Comparison of ENCODE assay signal across 13 mouse cellular contexts in genomic region chr5:74336780-74337179, GRCm38 (mm10).
DNase-seq lines count a peak whose midpoint lies in the region; ATAC-seq and TF ChIP-seq lines count a peak whose summit lies in the region.
"Had no signal": no experiment of that assay in that cellular context is flagged by ENCODE, and none has a peak within 500 bp of the region (broad histone marks: within the 10 kb centered on the region; RNA-seq: fewer than 3 reads in every experiment).

No protein-coding gene starts in this region.

- no peak for TF ChIP-seq POLR2A in limb, embryonic 14.5 days (IDR thresholded peaks at IDR 0.05; ENCODE audit: borderline replicate concordance, extremely low read depth, insufficient read depth, insufficient read length)

- H3K4me3 ChIP-seq in limb, embryonic 14.5 days (replicated peaks; ENCODE audit: low read length) = no peak overlapping the region
- H3K4me3 ChIP-seq: myocyte had no signal

- no peaks in the 10 kb centered on the region for H3K36me3 ChIP-seq in limb, embryonic 14.5 days (ENCODE audit: control insufficient read depth, insufficient read depth, low read length)

- peak; percentile 48 for ATAC-seq in cerebellum, adult (ENCODE audit: insufficient number of reproducible peaks, low FRiP score, low TSS enrichment)
- ATAC-seq in limb, embryonic 14.5 days (ENCODE audit: low FRiP score, low read depth) = peak; percentile 25; the same call in 1 of the 2 replicates
- ATAC-seq: liver, postnatal 0 days had no signal

- peak; percentile 88 for DNase-seq in left cerebral cortex, postnatal 4 days
- no peak for DNase-seq in left cerebral cortex, postnatal 36 days (ENCODE audit: low spot score in 2 of 2)
- peak; percentile 71 for DNase-seq in cerebellum, adult 9-10 months
- DNase-seq in limb, embryonic 14.5 days (ENCODE audit: low spot score) = peak; percentile 60
- DNase-seq in spleen, adult 12 weeks (ENCODE audit: low spot score) = no peak
- no peak for DNase-seq in heart, adult 9 months (ENCODE audit: low spot score in 2 of 2)
- DNase-seq in urinary bladder, postnatal 25 days (ENCODE audit: low spot score) = no peak
- DNase-seq: gastrocnemius, postnatal 25 days; kidney, postnatal 25 days; liver, postnatal 0 days; thymus, postnatal 25 days had no signal

- H3K9ac ChIP-seq in limb, embryonic 14.5 days (ENCODE audit: low read depth, low read length, severe bottlenecking) = no peak overlapping the region
- H3K9ac ChIP-seq: liver, postnatal 0 days had no signal

- 58% methylated on average over 12 of the region's 12 CpGs for WGBS in limb, embryonic 14.5 days

- H3K27ac ChIP-seq in limb, embryonic 14.5 days (replicated peaks; ENCODE audit: low read depth, low read length) = no peak overlapping the region

- intact Hi-C loops in left cerebral cortex, postnatal 4 days (cut with DNase I) = no loop called here
- intact Hi-C loops in left cerebral cortex, postnatal 36 days (cut with DNase I) = no loop called here

- H3K27me3 ChIP-seq in limb, embryonic 14.5 days (ENCODE audit: control insufficient read depth, insufficient read depth, low read length) = no peaks in the 10 kb centered on the region

- peaks cover 30% of the 10 kb centered on the region for H3K4me1 ChIP-seq in limb, embryonic 14.5 days (ENCODE audit: control insufficient read depth, insufficient read depth, low read length)

- no peak overlapping the region for H3K4me2 ChIP-seq in limb, embryonic 14.5 days (replicated peaks; ENCODE audit: low read depth, low read length, severe bottlenecking)

- H3K9me3 ChIP-seq in limb, embryonic 14.5 days (ENCODE audit: control insufficient read depth, low read length) = no peaks in the 10 kb centered on the region

Comparison
In these comparisons a context has a peak if more than half of its experiments do, and no peak if none do; other contexts are left out.
1. DNase-seq: peak in left cerebral cortex, postnatal 4 days (single experiment), cerebellum, adult 9-10 months (single experiment) and limb, embryonic 14.5 days (single experiment); none in left cerebral cortex, postnatal 36 days (0 of 2), spleen, adult 12 weeks (single experiment), heart, adult 9 months (0 of 2) and urinary bladder, postnatal 25 days (single experiment).